Mouse (Mus musculus): ENCODE measurements around the gene Pacrg.

Pacrg gene

DNA sequence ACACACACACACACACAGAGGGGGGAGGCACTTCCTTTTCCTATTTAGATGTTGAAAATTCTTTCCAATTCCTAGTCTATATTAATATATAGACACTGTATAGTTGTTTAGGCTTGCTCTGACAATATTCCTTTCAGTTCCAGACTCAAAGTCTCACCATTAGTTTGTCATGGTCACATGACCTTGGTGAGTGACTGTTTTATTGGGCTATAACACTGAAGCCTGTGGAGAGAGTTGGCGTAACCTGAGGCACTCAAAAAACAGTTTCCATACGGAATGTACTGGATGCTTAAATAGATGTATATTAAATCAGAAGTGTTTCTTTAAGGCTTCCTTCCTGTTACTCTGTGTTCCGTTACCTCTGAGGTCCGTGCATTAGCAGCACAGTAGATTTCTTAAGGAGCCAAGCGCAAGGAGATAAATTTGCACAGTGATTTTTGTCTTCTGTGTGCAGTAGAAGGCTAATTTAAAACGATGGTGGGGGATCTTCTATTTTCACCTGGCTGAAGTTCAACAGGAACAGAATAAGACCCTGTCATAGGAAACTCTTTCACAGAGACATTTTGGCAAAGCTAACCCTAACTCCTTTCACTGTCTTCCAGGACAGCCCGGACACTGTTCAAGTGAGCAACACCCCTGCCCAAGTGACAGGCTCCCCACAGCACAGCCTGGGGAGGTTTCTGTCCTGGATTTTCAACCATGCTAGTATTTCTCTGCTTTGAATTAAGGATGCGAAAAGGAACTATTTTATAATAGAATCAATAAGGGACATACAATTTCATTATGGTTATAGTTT is 349.5 kb downstream of the Pacrg start:
- Histone ChIP-seq H3K36me3 (ENCODE audit: control insufficient read depth, insufficient read depth, low read length, poor library complexity, severe bottlenecking) (no peaks in the 10 kb centered on the region), H3K27me3 (ENCODE audit: control insufficient read depth, insufficient read depth, low read length, poor library complexity, severe bottlenecking) (no peaks in the 10 kb centered on the region)
- no peak for DNase-seq (ENCODE audit: low read depth, low spot score)

DNA sequence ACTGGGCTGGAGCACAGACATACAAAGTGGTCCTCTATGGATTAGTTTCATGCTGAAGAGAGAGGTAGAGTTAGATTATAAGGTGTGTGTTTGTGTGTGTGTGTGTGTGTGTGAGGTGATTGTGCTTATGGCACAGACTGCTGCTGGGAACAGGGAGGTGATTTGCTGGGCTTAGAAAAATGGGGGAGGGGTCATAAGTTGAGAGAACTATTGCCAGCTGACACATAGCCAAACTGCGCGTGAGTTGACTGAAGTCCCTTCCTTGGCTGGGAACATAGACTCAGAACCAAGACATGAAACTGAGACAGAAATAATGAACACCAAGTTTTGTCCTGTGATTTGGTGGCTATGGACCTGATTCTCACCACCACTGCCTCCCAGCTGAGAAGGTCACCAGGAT is 351.2 kb downstream of the Pacrg start:
- no peak for DNase-seq (ENCODE audit: low read depth, low spot score)
- no peaks in the 10 kb centered on the region for H3K27me3 ChIP-seq (ENCODE audit: control insufficient read depth, insufficient read depth, low read length, poor library complexity, severe bottlenecking)
- H3K36me3 ChIP-seq (ENCODE audit: control insufficient read depth, insufficient read depth, low read length, poor library complexity, severe bottlenecking): no peaks in the 10 kb centered on the region

GRCm38 (mm10) chr17:10483945-10484546 is 356.1 kb downstream of the Pacrg start:
- DNase-seq (ENCODE audit: low read depth, low spot score): no peak
- no peaks in the 10 kb centered on the region for H3K36me3 ChIP-seq (ENCODE audit: control insufficient read depth, insufficient read depth, low read length, poor library complexity, severe bottlenecking)
- H3K27me3 ChIP-seq (ENCODE audit: control insufficient read depth, insufficient read depth, low read length, poor library complexity, severe bottlenecking): no peaks in the 10 kb centered on the region

DNA sequence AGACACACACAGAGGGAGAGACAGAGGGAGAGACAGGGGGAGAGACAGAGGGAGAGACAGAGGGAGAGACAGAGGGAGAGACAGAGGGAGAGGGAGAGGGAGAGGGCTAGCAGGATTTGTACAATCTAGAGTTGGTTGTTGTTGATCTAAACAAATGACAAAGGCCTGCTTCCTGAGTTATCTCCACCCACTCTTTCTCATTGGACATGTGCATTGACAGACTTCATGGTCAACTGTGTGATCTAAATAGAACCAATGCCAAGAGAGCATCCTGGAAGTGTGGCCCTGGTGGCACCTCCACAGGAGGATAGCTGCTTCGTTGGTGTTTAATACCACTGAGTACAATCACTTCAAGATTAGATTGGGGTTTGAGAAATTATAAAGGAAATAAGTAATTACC is 359.0 kb downstream of the Pacrg start:
- Histone ChIP-seq H3K36me3 (ENCODE audit: control insufficient read depth, insufficient read depth, low read length, poor library complexity, severe bottlenecking) (no peaks in the 10 kb centered on the region), H3K27me3 (ENCODE audit: control insufficient read depth, insufficient read depth, low read length, poor library complexity, severe bottlenecking) (no peaks in the 10 kb centered on the region)
- DNase-seq (ENCODE audit: low read depth, low spot score): no peak

DNA sequence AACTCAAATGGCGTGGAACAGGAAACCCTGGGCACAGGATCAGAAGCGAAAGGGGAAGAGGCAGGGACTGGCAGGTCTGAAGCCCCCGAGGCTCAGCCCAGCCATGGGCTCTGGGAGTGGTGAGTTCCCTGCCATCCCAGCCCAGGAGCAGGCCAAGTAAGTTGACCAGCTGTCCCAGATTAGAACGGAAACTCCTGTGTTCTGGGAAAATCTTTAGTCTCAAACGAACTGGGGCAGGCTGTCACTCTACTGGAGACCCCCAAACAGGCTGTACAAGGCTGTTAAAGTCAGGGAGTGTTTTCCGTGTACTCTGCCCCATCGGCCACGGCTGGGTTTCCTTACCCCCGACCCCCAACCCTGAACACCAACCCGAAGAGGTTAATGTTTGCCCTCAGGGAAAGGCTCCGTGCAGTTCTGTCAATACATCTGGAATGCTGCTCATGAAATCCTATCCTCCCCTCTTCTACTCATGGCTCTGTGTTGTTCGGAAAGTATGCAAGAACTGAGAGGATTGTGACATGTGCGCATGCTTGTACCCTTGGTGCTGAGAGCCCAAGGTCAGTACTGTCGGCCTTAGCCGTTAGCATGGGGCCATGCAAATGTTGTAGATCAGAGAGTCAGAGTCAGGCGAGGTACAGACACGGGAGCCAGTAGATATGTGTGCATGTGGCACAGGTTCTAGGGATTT is 360.9 kb downstream of the Pacrg start:
- Histone ChIP-seq H3K27me3 (ENCODE audit: control insufficient read depth, insufficient read depth, low read length, poor library complexity, severe bottlenecking) (no peaks in the 10 kb centered on the region), H3K36me3 (ENCODE audit: control insufficient read depth, insufficient read depth, low read length, poor library complexity, severe bottlenecking) (no peaks in the 10 kb centered on the region)
- no peak for DNase-seq (ENCODE audit: low read depth, low spot score)

GRCm38 (mm10) chr17:10478377-10478776 is 361.7 kb downstream of the Pacrg start:
- no peaks in the 10 kb centered on the region for H3K36me3 ChIP-seq (ENCODE audit: control insufficient read depth, insufficient read depth, low read length, poor library complexity, severe bottlenecking)
- no peak for DNase-seq (ENCODE audit: low read depth, low spot score)
- no peaks in the 10 kb centered on the region for H3K27me3 ChIP-seq (ENCODE audit: control insufficient read depth, insufficient read depth, low read length, poor library complexity, severe bottlenecking)

DNA sequence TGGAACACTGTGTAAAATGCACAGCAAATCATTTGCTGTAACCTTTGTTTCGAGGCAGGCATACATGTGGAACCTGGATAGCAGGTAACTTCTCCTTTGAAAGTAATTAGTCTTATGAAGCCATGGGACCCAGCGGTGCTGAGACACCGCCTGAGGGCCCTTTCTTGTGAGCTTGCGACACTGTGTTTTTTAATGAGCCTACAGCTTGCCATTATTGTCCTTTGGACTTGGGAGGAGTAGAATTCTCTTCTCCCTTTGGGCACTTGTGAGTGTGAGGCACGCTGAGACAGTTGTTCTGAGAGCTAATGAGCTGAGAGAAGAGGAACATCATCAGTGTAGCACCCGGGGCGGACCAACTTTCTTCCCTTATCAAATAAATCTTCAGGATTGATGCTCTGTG is 363.3 kb downstream of the Pacrg start:
- DNase-seq (ENCODE audit: low read depth, low spot score): no peak
- Histone ChIP-seq H3K27me3 (ENCODE audit: control insufficient read depth, insufficient read depth, low read length, poor library complexity, severe bottlenecking) (no peaks in the 10 kb centered on the region), H3K36me3 (ENCODE audit: control insufficient read depth, insufficient read depth, low read length, poor library complexity, severe bottlenecking) (no peaks in the 10 kb centered on the region)

- Histone ChIP-seq H3K36me3 (ENCODE audit: control insufficient read depth, insufficient read depth, low read length, poor library complexity, severe bottlenecking) (no peaks in the 10 kb centered on the region), H3K27me3 (ENCODE audit: control insufficient read depth, insufficient read depth, low read length, poor library complexity, severe bottlenecking) (no peaks in the 10 kb centered on the region)
- no peak for DNase-seq (ENCODE audit: low read depth, low spot score)
Measured at GRCm38 (mm10) chr17:10474972-10475371, 365.1 kb downstream of the Pacrg start.

DNA sequence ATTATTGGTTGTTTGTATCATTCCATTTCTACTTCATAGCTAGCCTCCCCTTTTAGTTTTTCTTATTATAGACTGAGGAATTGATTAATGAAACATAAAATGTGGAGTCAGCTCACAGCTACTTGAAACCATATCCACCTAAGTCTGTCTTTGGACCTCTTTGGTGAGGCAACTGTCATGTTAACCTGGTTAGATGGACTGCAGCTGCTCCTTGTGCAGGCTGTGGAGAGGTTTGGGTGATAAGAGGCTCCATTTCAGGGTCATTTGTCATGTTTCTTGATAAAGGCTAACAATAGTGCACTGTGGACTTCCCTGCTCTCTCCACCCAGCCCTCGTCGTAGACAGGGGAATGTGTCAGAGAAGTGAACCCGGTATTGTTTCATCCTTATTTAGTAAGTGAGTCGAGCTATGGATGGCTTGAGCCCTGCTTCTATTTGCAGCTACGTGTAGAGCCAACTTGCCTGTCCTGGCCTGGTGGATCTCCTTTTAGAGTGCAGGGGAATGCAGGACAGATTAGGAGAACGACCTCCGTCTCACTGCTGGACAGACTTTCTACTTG is 366.2 kb downstream of the Pacrg start:
- DNase-seq (ENCODE audit: low read depth, low spot score): no peak
- H3K36me3 ChIP-seq (ENCODE audit: control insufficient read depth, insufficient read depth, low read length, poor library complexity, severe bottlenecking): no peaks in the 10 kb centered on the region
- no peaks in the 10 kb centered on the region for H3K27me3 ChIP-seq (ENCODE audit: control insufficient read depth, insufficient read depth, low read length, poor library complexity, severe bottlenecking)

- no peaks in the 10 kb centered on the region for H3K27me3 ChIP-seq (ENCODE audit: control insufficient read depth, insufficient read depth, low read length, poor library complexity, severe bottlenecking)
- no peaks in the 10 kb centered on the region for H3K36me3 ChIP-seq (ENCODE audit: control insufficient read depth, insufficient read depth, low read length, poor library complexity, severe bottlenecking)
- no peak for DNase-seq (ENCODE audit: low read depth, low spot score)
Measured at GRCm38 (mm10) chr17:10473175-10473574, 366.9 kb downstream of the Pacrg start.

DNA sequence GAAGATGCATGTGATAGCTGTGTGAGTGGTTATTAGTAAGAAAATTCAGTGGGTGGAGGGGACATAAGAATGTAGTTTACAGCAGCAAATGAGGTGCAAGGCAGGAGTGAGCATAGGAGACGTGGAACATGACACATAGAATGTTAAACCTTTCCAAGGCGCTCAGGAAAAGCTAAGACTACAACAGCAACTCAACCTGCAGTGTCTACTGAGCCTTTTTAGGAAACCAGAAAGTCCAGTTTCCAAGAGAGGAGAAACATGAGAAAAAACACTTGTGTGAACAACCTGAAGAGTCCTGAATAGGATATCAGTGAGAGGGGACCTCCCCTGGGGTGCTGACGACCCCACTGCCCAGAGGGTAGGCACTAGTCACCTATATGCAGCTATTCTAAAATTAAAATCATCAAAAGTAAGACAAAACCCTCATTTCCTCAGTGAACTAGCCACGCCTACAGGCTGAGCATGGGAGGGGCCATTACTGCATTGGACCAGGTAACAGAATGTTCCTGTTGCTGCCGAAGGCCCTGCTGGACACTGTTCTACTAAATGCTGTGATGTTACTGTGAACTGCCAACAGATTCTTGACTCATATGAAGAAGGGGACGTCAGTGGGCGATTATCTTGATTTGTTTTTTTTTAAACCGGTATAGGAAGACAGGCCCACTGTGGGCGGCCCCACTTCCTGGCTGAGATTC is 370.1 kb downstream of the Pacrg start:
- Histone ChIP-seq H3K27me3 (ENCODE audit: control insufficient read depth, insufficient read depth, low read length, poor library complexity, severe bottlenecking) (no peaks in the 10 kb centered on the region), H3K36me3 (ENCODE audit: control insufficient read depth, insufficient read depth, low read length, poor library complexity, severe bottlenecking) (no peaks in the 10 kb centered on the region)
- no peak for DNase-seq (ENCODE audit: low read depth, low spot score)

- no peaks in the 10 kb centered on the region for H3K27me3 ChIP-seq (ENCODE audit: control insufficient read depth, insufficient read depth, low read length, poor library complexity, severe bottlenecking)
- no peaks in the 10 kb centered on the region for H3K36me3 ChIP-seq (ENCODE audit: control insufficient read depth, insufficient read depth, low read length, poor library complexity, severe bottlenecking)
- DNase-seq (ENCODE audit: low read depth, low spot score): no peak
Measured at GRCm38 (mm10) chr17:10467102-10467501, 373.0 kb downstream of the Pacrg start.

DNA sequence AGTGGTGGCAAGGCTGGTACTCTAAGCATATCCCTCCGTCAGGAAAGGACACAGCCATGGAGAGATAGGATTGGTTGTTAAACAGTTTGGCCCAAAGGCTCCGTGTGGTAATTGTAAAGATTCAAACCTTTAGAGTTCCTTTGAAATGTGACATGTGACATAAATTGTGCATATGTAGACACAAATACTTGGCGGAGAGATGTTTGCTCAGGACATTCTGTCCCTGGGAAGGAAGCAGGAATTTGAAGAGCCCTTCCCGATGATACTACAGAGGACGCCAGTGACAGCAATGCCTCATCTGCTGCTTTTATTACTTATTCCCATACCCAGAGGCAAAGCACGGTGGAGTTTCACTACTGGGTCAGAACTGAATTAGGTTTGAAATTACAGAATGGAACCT is 374.6 kb downstream of the Pacrg start:
- no peaks in the 10 kb centered on the region for H3K36me3 ChIP-seq (ENCODE audit: control insufficient read depth, insufficient read depth, low read length, poor library complexity, severe bottlenecking)
- no peak for DNase-seq (ENCODE audit: low read depth, low spot score)
- no peaks in the 10 kb centered on the region for H3K27me3 ChIP-seq (ENCODE audit: control insufficient read depth, insufficient read depth, low read length, poor library complexity, severe bottlenecking)

GRCm38 (mm10) chr17:10464700-10465099 is 375.4 kb downstream of the Pacrg start:
- no peak for DNase-seq (ENCODE audit: low read depth, low spot score)
- Histone ChIP-seq H3K36me3 (ENCODE audit: control insufficient read depth, insufficient read depth, low read length, poor library complexity, severe bottlenecking) (no peaks in the 10 kb centered on the region), H3K27me3 (ENCODE audit: control insufficient read depth, insufficient read depth, low read length, poor library complexity, severe bottlenecking) (no peaks in the 10 kb centered on the region)
